Mouse (Mus musculus) lung, embryonic 16.5 days (tissue): ENCODE measurements around the gene Vmn2r46. TPM values are rescaled to one million over a fixed set of nuclear protein-coding genes. Genes with fewer than 3 reads are reported as not detected.
"Not testable (repeated sequence)": the region's sequence is repeated elsewhere in the genome, so short reads cannot be mapped to it uniquely, and the experiment has no call there.

ENCODE experiments used
- ATAC-seq: fragments of 200-750 bp; cut with Nextera tagmentation; 2 replicates; pipeline ENCODE4 v1.8.0; 2017; ENCODE audit warnings: low read depth, mild to moderate bottlenecking, moderate library complexity
- H3K27ac ChIP-seq: fragments of 300-500 bp; sonication (generic); 2 replicates; pipeline ENCODE4 v1.5.1; 2014; ENCODE audit warnings: mild to moderate bottlenecking, control low read depth, low read length
- H3K27me3 ChIP-seq: fragments of 300-500 bp; sonication (generic); 2 replicates; pipeline ENCODE4 v1.6.1; 2014; ENCODE audit warnings: low read depth, low read length, mixed read lengths; ENCODE audit not compliant: control insufficient read depth, insufficient read depth
- H3K36me3 ChIP-seq: fragments of 300-500 bp; sonication (generic); 2 replicates; pipeline ENCODE4 v1.6.1; 2014; ENCODE audit warnings: low read length; ENCODE audit not compliant: control insufficient read depth, insufficient read depth
- H3K4me1 ChIP-seq: fragments of 300-500 bp; sonication (generic); replicated peaks from 2 replicates; pipeline ENCODE4 v1.6.1; 2014; ENCODE audit warnings: low read length, mixed read lengths; ENCODE audit not compliant: control insufficient read depth, insufficient read depth
- H3K4me2 ChIP-seq: fragments of 300-500 bp; sonication (generic); 2 replicates; pipeline ENCODE4 v1.6.1; 2014; ENCODE audit warnings: low read depth, low read length, control low read depth
- H3K4me3 ChIP-seq: fragments of 300-500 bp; sonication (generic); 2 replicates; pipeline ENCODE4 v1.5.1; 2014; ENCODE audit warnings: mild to moderate bottlenecking, low read length, control low read depth
- H3K9ac ChIP-seq: fragments of 300-500 bp; sonication (generic); 2 replicates; pipeline ENCODE4 v1.6.1; 2014; ENCODE audit warnings: low read length, control low read depth
- H3K9me3 ChIP-seq: fragments of 300-500 bp; sonication (generic); 2 replicates; pipeline ENCODE4 v1.6.1; 2016; ENCODE audit warnings: low read length; ENCODE audit not compliant: control insufficient read depth
- WGBS: fragments of 180-500 bp; shearing (Covaris S2); extraction: QIAGEN DNeasy Blood & Tissue Kit; methylation state at CpG from one replicate; pipeline ENCODE4 v1.1.7; 2014; 5-methylcytosine and 5-hydroxymethylcytosine counted together
- polyA plus RNA-seq: library from polyadenylated mRNA; unstranded; fragments of >200 nt; fragmentation: Nextera tagmentation; extraction: Ambion mirVana; gene quantifications from 2 replicates; pipeline ENCODE4 v1.2.1, GENCODE M21; 2015

Gene Vmn2r46
- 0.13 TPM in 1 of 2 replicates, not detected in the other for polyA plus RNA-seq

GRCm38 (mm10) chr7:9770471-9770870 is at the start of gene Vmn2r46:
Gene Vmn2r46, minus strand, starts transcription at chr7:9770571.
- not testable (repeated sequence) for H3K27ac ChIP-seq, H3K4me1 ChIP-seq, H3K4me2 ChIP-seq, ATAC-seq, H3K9ac ChIP-seq, H3K27me3 ChIP-seq, H3K9me3 ChIP-seq, H3K4me3 ChIP-seq, H3K36me3 ChIP-seq
- WGBS = no CpG with 5 or more reads among the region's 1 CpGs

Other genes with a start within 250 kb of the Vmn2r46 start
- not detected in 2 replicates for gene Vmn2r47, start 70.8 kb upstream of the Vmn2r46 start, polyA plus RNA-seq
- not detected in 2 replicates for gene Vmn2r48, start 183.0 kb upstream of the Vmn2r46 start, polyA plus RNA-seq
- gene Vmn2r49, start 221.7 kb upstream of the Vmn2r46 start, polyA plus RNA-seq = not detected in 2 replicates